Mouse (Mus musculus) CD8-positive naive resting alpha-beta T cell, adult 2 months (primary cell): Measurements from ENCODE around the gene Tcfl5.

Source experiments
- DNase-seq, 2 experiments: peaks; one replicate each; pipeline ENCODE4 v3.0.0; 2022; ENCODE audit warnings: low read depth in 2 of 2, low spot score in 2 of 2

Tcfl5 gene

DNA sequence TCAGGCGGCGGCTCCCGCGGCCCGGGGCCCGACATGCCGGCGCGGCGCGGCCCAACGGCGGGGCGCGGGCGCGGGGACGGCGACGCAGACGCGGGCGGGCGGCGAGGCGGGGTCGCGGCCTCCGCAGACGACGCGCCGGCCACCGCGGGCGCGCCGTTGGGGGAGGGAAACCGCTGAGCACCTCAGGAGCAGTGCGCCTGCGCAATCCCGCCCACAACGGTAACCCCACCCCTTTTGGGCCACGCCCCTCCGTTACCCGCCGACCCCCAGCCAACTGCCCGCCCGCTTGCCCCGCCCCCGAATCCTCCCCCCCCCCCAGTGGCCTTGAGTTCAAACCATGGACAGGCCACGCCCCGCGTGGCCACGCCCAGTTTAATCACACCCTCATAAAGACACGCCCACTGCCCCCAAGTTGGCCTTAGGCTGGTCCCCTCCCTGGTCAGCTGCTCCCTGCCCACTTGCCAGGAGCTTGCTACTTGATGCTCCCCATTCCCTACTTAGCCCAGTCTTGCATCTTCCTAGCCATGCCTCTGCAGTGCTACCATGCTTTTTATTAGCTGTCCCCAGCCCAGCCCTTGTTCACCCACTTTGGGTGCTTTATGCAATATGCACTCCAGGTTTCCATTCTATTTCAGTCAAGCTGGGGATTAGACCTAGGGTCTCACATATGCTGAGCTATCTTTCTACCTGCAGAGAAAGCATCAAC is at the start of gene Tcfl5:
Gene Tcfl5 (minus strand): TSS at position 154 of the 706 bp plus-strand sequence.
- DNase-seq: no peak

DNA sequence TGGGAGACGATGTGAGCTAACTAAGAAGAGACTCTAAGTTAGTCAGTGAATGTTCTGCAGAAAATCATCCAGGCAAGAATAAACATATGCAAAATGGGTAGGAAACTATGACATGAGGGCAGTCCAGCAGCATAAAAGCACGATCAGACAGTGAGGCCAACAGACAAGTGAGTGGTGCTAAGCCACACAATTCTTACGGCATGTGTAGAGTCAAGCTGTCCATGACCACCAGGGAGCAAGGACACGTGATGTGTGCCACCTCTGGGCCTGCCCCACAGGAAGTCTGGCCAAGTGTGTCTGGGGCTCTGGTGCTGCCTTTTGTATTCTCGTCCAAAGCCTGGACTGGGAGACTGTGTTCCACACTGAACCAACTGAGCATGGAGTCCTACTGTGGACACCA is 47.3 kb upstream of the Tcfl5 start:
- DNase-seq: no peak

DNA sequence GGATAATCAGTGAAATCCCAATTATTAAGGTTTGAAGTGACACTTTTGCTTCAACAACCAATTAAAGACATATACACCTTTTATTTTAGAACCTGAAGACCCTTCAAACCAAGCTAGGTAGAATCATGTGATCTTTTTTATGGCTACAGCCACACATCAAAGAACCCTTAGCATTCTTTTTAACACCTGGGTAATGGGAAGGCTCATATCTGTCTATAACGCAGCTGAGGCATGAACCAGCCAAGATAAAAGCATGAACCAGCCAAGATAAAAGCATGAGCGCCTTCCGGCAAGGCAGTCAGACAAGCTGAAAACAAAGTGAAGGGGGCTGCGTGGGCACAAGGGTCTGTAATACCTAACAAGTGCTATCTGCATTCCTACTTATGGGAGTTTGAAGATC is 41.5 kb upstream of the Tcfl5 start:
- DNase-seq: no peak

DNA sequence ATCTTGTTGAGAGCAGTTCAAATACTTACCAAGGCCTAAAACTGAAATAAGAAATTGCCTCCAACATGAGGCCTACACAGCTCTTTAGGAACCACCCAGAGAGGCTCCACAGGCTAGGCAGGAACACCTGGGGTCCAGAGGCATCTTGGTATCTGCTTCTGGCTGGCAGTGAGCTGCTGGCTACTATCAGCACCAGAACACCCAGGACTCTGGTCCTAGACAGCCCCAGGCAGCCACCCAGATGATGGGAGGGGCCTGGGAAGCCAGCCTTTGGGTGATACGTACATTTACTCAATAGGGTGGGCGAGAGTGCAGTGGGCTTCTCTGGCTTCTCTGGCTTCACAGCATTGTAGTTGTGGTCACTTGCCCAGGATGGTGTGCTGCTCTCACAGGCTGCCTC is 41.0 kb upstream of the Tcfl5 start:
- DNase-seq: no peak

DNA sequence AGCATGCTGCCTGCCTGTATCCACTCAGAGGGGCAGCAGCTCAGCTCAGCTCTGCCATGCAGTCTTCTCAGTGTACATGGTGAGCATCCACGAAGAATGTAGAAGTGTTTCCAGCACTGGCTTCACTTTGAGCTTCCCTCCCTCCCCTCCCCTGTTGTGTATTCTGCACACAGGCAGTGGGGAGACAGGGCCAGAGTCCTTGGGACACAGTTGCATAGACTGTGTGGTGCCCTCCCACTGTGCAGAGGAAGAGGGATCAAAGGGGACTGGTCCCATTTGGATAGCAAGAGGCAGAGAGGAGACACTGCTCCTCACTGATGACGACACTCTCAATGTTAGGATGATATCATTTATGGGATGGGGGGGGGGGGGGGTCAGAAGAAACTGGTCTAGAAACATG is 38.7 kb upstream of the Tcfl5 start:
- DNase-seq: no peak

DNA sequence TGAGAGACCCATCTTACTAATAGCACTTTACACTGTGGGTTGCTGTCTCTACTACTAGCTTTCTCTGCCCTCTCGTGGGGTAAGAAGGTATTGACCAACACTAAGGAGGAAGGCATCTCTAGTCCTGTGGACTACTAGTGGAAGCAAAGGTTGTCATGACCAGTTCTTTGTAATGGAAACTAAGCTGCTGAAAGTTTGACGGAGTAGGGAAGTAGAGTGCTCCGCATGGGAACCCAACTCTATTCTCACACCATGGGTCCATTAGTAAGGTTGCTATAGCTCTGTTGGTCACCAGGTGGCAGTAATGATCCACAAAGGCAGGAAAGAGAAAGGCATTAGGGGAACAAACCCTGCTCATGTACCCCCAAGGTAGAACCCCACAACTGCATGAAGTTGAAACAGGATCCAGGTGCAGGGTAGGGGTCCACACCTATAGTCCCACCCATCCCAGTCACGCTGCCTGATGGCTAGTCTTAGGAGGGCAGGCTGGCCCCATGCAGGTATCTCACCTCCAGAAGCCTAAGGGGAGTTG is 36.2 kb upstream of the Tcfl5 start:
- DNase-seq: peak; percentile 61 to 80

DNA sequence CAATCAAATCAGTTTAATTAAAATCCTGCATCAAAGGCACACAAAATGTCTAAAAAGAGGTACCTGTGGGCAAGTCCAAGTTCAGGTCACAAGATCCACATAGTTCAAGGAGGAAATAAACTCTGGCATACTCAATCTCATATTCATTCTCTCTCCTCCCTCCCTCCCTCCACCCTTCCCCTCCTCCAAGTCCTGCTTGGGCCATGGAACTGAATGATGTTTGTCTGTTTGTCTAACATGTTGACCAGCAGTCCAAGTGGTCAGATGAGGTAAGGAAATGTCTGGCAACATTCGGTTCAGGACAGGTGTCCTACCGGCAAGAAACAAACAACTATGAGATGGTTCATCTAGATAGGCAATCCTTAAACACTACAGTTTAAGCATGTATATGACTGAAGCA is 34.2 kb upstream of the Tcfl5 start:
- DNase-seq: no peak

DNA sequence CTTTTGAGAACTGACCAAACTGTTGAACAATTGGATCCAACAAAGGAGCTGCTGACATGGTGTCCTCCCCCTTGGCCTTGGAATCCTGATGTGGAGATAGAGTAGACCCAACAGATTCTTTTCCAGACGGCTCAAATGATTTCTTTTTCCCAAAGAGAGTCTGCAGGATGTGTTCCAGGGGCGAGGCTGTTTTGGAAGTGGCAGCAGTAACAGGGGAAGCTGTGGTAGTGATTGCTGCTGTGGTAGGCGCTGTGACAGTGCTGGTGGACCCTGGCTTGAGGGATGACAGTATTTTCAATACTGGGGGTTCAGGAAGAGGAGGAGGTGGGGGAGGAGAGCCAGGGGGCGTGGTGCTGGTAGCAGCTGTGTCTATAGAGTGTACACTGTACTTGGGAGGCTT is 19.5 kb upstream of the Tcfl5 start:
- no peak for DNase-seq

DNA sequence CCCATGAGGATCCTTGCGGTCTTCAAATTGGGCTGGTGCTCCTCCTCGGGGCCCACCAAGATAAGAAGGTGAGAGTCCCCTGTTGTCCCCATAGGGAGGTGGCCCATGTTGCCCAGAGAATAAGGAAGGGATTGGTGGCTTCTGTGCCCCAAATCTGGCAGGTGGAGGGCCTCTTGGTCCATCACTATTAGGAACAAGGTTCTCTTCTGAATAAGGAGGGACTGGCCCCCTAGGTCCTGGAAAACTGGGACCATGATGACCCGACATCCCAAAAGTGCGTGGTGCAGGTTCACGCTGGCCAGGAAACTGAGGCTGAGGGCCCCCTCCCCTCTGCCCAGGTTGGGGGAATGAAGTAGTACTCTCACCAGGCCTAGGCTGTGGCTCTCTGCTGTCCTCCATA is 18.0 kb upstream of the Tcfl5 start:
- no peak for DNase-seq

DNA sequence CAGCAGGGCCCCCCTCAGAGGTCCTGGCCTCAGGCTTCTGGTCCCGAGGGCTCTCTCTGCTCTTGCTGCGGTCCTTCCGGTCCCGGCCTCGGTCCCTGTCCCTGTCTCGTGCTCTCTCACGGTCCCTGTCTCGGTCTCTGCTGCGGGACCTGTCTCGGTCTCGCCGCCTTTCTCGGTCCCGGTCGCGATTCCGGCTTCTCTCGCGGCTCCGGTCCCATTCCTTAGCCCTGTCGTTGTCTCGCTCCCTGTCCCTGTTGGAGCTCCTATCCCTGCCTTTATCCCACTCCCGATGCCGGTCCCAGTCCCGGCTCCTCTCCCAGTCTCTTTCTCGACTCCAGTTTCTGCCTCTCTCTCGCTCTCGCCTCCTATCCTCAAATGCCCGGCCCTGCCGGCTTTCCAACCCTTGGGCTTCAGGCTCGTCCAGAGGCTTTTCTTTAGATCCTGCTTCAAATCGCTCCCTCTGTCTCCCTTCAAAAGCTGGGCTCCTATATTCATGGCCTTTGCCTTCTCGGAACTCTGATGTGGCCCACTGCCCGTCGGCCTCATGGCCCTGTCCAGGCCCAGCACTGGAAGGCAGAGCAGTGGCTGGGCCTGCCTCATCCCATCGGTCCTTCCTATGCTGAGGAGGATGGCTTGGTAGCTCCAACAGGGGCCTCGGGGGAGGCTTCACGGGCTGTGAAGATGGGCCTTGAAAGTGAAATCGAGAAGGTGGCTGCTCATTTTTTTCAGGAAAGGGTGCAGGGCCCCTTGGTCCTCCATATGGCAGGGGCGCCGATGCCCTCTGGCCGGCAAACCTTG is 17.0 kb upstream of the Tcfl5 start:
- no peak for DNase-seq

DNA sequence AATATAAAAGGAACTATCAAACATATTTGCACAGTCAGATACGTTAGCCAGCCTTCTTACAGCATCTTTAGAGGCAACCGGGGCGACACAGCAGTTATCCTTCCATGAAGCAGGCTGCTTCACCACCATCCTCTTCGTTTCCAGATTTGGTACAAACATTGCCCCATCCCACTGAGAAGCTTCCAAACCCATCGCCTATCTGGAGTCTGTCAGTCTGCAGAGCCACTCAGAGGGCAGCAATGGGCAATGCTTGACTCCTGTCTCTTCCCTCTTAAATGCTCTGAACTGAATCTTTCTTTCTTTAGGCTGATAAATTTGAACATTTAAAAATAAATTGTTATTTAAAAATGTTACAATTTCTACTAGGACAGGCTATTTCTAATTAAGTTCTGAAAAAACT is 15.9 kb upstream of the Tcfl5 start:
- no peak for DNase-seq

DNA sequence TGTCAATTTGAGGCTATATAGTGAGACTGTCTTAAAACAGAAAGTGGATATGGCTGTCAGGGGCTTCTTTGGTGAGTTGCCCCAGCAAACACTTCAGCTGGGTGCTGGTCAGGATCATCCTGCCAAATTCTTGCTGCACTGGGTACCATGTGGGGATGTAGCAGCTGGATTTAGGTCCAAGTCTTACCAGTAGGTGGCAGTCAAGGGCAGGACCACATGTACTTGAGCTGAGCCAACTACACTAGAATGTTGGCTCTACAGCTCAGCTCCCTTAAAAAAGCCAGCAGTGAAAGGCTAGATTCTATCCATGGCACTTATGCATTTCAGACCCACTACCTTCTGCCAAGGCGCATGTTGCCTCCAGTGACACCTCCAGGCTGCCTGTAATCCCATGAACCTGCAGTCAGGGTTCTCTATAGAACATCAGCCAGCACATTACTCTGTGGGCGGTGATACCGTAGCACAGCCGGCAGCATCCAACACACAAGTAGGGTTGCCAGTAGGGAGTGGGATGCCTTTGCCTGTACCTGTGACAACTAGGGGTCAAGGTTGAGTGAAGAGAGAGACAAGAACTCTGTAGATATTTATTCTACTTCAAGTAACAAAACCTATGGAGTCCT is 15.0 kb upstream of the Tcfl5 start:
- peak; percentile 50 to 70 for DNase-seq

DNA sequence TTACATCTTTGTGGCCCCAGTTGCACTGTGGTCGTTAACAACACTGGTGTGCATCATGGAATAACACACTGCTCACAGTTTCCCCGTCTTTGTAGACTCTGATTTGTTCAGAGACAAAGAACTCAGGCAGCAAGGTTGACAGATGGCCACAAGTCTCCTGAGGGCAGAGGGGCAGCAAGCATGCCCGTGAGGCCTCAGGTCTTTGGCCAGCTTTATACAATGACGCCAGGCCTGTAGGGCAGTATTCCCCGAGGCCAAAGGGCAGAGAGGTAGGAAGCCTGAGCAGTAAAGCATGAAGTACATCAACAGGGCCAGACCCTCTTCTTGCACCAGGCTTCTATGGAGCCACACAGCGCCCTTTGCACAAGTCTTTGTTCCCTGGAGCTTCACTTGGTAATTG is 12.6 kb upstream of the Tcfl5 start:
- DNase-seq: no peak

DNA sequence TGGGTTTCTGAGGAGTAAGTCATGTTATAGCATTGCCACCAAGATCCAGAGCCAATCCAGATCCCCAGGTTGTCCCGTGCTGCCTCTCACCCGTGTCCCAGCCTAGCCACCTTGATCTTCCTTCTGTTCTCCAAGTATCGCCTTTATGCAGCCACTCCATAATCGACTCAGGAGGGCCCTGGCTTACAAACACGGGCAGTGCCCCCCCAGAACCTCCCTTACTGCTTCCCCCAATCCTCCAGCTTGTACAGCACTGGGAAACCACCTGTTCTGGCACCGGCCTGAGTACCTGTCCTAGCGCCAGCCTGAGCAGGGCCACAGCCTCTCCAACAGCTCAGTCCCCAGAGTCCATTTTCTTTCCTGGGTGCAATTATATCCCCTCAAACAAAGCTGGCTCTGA is 12.2 kb upstream of the Tcfl5 start:
- no peak for DNase-seq

DNA sequence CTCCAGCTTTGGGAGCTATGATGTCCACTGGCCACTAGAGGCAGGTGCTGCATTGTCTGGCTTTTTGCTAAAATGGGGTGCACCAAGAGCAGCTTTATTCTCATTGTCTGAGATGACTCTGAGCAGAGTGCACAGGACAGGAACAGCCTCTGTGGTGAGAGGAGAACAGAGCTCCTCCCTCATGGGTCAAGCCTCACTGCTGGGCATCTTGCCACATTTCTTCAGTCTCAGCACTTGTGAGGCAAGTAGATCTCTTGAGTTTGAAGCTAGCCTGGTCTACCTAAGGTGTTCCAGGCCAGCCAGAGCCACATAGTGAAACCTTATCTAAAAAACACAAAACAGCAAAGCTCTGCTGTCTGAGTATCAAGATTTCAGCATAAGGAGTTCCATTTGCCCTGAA is 4.3 kb upstream of the Tcfl5 start:
- DNase-seq: no peak

DNA sequence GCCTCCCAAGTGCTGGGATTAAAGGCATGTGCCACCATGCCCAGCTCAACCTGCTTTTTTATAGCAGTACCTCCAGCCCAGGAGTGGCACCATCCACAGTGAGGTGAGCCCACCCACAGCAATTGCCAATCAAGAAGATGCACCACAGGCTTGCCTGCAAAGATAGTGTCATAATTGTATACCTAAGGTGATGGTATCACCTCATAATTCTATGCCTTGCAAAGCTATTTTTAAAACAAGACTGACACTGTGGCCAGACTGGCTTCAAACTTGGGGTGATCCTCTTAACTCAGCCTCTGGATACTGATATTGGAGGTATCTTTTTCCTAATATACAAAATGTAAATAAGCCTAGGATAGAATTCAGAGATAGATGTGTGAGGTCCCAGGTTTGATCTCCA is 1.1 kb upstream of the Tcfl5 start:
- no peak for DNase-seq

DNA sequence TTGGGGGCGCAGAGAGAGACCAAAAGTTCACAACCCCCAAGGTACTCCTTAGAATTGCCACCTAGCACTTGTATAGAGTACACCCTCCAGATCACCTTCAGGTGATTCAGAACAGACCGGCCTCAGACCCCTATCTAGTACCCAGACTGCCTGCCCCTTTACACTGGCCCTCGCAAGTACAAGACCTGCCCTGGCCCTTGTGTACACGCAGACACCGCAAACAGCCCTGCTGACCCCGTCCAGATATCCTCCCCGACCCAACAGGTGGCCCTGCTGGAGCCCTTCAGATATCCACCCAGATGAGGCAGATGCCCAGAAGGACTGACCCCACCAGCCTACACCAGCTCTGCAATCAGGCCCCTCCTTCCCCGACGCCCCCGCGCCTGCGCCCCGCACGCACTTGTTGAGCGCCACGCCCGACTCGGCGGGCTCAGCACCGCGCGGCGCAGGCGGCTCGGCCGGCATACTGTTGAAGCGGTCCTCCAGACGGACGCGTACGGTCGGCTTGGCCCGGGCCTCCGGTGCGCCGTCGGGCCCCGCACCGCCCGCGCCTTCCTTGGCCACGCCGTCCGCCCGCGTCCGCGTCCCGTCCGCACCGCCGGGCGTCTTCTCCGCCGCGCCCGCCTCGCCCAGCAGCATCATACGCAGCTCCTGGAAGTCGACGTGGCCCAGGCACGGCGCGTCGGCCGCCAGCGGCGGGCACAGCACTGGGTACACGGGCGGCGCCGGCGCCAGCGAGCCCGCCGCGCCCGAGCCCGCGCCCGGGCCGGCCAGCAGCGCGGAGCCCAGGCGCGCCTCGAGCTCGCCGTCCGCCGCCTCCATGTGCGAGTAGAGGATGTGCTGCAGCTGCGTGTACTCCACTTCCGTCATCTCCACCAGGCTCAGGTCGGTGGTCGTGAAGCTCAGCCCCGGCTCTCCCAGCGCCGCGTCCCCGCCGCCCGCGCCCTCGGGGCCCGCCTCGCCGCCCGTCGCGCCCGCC is 643 bp downstream of the Tcfl5 start:
- DNase-seq: no peak

DNA sequence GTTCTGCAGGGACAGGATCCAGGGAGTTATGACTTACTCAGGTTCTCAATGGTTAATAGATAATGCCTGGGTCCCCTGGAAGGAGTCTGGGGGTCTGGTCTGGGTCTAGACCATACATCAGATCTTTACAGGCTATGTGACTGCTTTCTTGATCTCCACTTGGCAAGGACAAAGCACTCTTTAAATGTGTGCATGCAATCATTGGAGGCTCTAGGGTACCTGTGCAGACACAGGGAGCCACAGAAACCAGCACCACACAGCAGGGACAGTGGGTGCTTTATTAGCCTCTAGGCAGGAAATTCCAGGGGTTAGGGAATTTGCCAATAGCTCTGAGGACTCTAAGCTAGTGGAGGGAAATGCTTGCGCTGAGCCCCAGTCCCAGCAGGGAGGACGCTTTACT is 30.6 kb downstream of the Tcfl5 start:
- DNase-seq: no peak

DNA sequence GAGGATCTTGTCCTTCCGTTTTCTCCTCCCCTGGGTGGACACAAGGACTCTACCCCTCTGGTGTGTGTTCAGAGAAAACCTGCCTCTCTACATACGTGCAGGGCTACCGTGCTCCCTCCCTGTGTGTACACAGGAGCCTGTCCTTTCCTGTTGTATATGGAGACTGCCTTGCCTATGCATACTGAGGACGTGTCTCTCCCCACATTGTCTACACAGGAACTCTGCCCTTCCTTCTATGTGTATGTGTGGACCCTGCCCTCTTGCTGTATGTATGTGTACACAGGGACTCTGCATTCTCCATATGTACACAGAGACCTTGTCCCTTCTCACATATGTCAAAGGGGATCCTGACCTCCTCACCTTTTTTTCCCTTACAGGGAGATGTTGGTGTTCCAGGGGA is 32.2 kb downstream of the Tcfl5 start:
- DNase-seq: no peak

DNA sequence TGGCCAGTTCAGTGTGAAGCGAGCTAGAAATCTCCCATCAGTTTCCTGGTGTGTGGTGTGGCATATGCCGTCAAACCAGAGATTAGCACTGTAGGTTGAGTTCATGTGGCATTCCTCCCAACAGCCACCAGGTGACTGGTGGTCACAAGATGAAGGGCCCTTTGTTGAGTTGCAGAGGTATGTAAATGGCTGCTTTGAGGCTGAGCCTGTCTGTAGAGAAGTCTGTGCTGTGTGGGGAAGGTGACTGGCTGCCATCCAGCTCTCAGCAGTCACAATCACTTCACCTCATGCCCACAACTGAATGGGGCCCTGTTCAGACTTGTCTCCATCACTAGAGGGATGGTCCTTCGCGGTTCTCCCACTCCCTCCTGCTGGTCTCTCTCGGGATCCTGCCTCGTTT is 37.7 kb downstream of the Tcfl5 start:
- DNase-seq: no peak

DNA sequence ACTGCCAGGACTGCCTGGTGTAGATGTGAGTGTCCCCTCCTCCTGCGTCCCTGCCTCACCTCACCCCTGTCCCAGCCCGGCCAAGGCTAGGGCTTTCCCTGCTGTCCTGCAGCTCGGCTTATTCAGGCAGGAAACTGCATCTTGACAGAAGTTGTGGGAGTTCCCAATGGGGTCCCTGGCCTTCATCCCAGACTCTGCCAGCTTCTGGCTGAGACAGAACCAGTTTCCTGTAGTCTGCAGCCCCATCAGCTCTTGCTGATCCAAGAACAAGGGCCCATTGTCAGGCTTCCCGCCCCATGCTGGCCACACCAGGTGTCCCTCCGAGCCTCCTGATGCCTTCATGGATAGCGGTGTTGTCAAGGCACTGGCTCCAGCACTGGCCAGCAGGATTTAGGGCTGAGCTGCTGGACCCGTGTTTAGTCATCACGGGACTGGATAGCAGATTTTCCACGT is 41.9 kb downstream of the Tcfl5 start:
- no peak for DNase-seq
